Mouse (Mus musculus) bone marrow, adult 2 months (tissue): Measurements from ENCODE around the gene Tjp1.

Experiments used
- CTCF ChIP-seq: fragments of 200-500 bp; IDR thresholded peaks from 2 replicates; pipeline ENCODE4 v1.5.1; 2011; ENCODE audit warnings: low read length, control low read depth; ENCODE audit not compliant: control insufficient read depth, insufficient read depth
- POLR2A ChIP-seq: fragments of 200-500 bp; IDR thresholded peaks from 2 replicates; pipeline ENCODE4 v1.6.1; 2011; ENCODE audit warnings: low read depth, mild to moderate bottlenecking, control low read depth, low read length, borderline replicate concordance; ENCODE audit not compliant: control insufficient read depth

- TF ChIP-seq CTCF (no peak), POLR2A (no peak)
Measured at GRCm38 (mm10) chr7:65489742-65490141, 37.8 kb downstream of the Tjp1 start.
